Mouse (Mus musculus) erythroblast, adult 5-6 weeks (primary cell): Measurements from ENCODE around the gene Klhl29. TPM values are rescaled to one million over a fixed set of nuclear protein-coding genes. Genes with fewer than 3 reads are reported as not detected.

Experiments used
- ATAC-seq: replicated peaks from 2 replicates; pipeline ENCODE4 v1.8.0; 2016; ENCODE audit warnings: moderate number of reproducible peaks, mild to moderate bottlenecking, moderate TSS enrichment, inconsistent platforms; ENCODE audit not compliant: poor library complexity, low FRiP score, severe bottlenecking
- total RNA-seq, 2 experiments: library from RNA; stranded (forward) in 1 of 2; stranded (reverse) in 1 of 2; fragments of 150-400 nt in 1 of 2; fragments of 200-764, 138-1000 nt in 1 of 2; gene quantifications; 2 replicates each; pipeline versions ENCODE4 v1.2.3 to v1.2.4; 2015 to 2017; ENCODE audit warnings: low replicate concordance in 2 of 2

Klhl29 gene
- total RNA-seq (2015; ENCODE audit: low replicate concordance) (not detected in 2 replicates), total RNA-seq (2017; ENCODE audit: low replicate concordance) (not detected in 2 replicates)

DNA sequence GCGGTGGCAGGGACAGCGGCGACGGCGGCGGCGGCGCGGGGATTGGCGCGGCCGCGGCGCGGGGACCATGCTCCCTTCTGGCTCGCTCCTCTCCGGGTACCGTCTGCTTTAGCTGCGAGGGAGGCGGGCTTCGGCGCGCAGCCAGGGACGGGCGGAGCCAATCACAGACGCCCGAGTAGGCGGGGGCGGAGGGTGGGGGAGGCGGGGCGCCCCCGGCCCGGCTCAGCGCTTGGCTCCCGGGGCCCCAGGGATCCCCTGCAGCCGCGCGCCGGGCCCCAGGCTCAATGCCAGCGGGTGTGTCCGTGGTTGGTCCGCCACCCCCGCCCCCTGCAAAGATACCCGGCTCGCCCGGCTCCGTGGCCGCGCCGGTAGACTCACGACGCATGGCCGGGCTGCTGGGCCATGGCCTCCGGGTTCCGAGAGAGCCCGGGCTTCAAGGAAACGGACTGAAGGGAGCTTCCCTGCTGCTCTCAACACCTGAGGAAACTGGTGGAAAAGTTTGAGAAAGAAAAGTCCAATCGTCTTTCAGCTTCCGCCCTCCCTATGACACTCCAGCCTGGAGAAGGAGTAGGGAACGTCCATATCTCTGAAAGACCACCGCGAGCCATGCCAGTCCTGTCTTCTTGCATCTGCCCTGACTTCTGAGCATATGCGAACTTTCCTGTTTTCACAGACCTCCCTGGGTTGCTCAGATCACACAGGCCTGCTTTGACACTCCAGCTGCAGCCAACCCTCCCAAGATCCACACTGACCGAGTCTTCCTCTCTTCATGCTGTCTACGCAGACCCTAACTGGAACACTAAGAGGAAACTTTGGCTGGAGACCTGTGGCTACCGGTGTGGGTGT lies at the start of gene Klhl29:
Gene Klhl29 (minus strand): TSS at position 67 of the 846 bp plus-strand sequence.
- ATAC-seq: no peak

DNA sequence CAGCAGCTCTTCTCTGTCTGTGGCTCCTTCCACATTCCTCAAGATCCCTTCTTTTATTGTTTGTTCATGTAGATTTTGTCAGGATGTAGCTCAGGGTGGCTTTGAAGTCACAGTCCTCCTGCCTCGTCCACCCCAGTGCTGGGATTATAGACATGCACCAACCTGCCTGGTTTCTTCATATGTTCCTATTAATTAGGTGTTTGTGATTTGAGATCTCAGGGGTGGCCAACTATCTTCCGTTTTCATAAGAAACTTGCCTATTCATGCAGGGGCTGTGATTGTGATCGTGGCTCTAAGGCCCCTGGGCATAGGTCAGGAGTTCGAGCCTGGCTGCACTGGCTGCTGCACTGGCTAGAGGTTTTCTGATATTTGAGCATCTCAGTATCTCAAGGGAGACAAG lies 49.8 kb upstream of the Klhl29 start:
- ATAC-seq: no peak

DNA sequence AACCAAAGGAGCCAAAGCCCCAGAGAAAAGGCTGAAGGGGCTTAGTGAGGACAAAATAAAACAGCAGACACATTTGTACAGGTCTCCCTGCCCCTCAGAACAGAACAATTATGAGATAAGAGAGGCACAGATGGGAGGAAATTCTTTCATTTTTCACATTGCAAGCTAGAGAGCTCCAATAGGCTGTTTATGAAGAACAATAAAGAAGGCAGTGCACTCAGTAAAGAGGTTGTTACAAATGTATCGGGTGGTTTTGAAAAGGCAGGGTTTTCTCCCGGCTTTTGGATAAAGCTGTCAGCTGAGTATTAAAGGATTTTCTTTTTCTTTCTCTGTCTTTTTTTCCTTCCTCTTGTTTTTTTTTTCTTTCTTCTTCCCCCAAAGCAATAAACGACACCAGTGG lies 40.3 kb upstream of the Klhl29 start:
- no peak for ATAC-seq

DNA sequence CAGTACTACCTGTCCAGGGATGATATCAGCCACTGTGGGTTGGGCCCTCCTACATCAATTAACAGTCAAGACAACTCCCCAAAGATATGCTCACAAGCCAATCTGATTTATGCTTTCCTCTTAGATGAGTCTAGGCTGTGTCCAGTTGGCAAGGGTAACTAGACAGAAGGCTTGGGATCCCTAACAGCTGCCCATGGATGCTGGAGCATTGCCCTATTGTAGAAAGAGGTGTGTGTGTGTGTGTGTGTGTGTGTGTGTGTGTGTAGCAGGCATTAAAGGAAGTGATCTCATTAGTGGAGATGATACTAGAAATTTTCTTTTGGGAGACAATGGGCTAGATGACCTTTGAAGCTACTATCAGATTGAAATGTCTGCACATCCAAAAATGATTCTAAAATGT lies 38.5 kb upstream of the Klhl29 start:
- no peak for ATAC-seq

DNA sequence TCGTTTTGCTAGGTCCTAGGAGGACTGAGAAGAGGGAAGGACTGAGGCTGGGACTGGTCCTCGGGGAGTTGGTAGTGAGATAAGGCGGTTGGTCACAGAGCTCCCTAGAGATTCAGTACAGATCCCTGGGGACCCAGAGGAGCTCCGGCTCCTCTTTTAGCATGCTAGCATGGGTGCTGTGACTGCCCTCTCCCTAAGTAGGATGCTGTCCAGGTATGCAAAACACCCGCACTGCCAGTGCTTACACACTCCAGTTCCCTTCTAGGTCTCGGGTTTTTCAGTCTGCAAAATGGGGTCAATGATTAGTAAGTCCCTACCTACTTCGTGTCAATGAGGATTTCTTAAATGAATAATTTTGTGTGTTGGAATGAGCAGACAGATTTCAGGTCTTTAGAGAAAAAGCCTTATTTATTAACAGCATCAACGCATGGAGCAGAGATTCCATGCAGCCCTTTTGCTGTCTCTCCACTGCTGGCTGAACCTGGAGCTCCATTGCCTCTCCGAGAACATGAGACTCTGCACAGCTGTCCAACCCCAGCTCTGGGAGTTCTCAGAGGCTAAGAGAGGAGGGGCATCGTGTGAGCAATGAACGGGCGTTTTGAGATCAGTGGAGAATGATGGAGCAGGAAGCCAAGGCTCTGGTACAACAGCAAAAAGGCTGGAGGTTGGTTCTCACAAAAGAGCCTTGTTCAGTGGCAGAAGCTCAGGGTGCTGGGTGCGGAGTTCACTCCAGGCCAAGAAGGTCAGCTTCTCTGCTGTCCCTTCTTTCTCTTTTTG lies 36.5 kb upstream of the Klhl29 start:
- no peak for ATAC-seq

DNA sequence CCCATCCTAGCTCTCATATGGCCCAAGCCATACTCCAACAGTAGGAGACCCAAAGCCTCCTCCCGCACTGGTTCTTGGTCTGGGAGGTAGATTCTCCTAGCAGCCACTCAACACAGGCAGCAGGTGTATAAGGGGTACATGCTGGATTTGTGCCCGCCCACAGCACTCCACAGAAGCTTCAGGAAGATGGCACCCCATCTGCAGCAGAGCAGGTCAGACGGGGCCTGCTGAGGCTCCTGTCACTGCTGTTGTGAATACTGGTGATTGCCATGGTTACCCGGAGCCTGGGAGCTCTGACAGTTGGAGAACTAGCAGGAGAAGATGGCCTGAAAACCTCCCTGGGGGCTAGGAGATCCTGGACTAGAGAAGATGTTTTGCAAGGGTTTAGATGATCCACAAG lies 35.9 kb upstream of the Klhl29 start:
- no peak for ATAC-seq

DNA sequence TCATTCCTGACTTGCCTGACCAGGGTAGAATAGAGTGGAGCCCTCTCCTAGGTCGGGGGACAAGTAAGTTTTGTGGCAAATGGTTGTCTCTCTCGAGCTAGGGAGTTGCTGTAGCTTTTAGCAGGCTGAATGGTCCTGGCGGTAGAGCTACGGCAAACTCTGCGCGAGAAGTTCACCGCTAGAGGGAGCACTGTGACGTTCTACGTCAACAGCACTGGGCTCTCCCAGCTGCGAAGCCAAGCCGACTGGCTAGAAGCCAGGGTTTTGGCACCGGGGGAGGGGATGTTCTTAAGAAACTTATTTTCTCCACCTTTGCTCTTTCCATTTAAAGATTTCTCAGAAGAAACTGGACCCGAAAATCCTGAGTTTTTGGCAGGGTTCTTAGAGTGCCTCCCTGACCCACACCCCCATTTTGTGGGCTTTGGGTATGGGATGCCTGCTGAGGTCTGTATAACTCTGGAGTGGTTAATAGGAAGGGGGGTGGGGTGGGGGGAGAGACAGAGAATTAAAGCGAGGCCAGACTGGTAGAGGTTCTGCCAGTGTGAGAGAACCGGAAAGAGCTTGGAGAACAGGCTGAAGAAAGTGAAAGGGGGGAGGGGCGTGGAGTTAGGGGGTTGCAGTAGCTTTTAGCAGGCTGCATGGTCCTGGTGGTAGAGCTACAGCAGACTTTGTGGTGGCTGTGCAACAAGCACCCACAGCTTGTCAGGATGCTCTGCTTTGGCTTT lies 35.1 kb upstream of the Klhl29 start:
- ATAC-seq: no peak

DNA sequence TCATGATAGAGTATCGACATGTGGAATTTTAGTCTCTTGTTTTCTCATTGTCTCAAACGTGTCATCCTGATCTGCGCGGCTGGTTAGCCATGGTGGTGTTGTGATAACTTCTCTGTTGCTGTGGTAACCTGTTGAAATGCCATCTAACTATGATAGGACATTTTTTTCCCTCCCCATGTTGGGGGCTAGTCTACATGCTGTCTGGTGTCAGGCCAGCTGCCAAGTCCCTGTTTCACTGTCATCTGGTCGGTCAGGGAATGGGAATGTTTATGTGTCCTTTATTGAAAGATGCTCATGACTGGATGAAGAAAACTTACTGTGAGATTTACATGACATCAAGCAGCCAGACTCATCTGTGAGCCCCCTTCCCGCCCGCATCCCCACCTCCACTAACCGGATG lies 31.7 kb upstream of the Klhl29 start:
- ATAC-seq: no peak

DNA sequence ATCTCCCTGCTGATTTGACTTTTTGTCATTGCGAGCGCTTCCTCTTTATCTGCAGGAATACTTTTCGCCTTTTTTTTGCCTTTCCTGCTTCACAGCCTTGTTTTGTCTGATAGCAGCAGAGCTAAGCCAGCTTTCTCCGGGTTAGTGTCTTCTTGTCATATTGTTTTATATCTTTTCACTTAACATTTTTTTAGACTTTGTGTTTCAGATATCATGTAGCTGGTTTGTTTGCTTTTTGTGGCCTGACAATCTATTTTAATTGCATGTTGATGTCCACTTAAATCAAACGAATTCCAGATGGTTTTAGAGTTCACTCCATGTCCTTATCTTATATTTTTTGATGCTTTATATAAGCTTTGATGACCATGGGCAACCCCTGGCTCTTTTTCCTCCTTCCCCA lies 21.9 kb upstream of the Klhl29 start:
- no peak for ATAC-seq

DNA sequence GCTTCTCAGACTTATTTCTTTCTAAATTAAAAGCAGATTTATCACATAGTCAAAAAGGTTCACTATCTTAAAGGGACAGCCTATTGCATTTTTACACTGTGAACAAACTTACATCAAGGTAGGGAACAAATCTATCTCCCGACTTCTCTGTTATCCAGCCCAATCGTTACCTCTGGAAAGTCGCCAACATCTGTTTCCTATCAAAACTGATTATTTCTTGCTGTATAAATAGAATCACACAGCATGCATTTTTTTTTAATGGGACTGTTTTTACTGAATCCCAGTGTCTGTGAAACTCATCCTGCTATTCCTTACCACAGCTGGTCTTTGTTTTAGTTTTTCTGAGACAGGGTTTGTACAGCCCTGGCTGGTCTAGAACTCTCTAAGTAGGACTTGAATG lies 19.7 kb upstream of the Klhl29 start:
- no peak for ATAC-seq

DNA sequence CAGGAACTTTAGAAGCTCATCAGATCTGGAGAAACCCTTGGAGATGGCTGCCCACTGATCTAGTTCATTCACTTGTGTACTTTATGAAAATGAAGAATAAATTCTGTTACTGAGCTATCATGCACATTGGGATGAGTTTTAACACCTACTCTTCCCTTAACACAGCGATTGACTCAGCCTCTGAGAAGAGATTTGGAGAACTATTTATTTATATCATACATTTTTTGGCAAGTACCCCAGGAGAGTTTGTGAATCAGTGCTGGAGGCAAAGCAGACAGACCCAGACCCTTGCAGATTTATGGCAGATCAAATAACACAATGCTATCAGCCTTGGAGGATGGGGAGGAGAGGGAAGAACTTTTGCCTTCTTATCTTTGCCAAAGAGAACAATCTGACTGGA lies 11.6 kb upstream of the Klhl29 start:
- ATAC-seq: no peak

DNA sequence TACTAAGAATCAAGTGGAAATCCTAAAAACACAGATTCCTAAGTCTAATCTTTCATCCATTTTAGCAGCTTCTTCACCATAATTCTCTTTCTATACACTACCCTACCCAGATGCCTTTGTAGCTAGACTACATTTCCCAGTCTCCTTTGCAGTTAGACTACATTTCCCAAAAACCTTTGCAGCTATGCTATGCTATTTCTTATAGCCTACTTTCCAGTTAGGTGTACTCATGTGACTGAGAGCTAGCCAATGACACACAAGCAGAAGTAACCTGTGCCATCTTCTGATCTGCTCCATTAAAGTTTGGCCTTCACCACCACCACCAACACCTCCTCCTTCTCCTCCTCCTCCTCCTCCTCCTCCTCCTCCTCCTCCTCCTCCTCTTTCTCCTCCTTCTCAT lies 11.2 kb upstream of the Klhl29 start:
- ATAC-seq: no peak

DNA sequence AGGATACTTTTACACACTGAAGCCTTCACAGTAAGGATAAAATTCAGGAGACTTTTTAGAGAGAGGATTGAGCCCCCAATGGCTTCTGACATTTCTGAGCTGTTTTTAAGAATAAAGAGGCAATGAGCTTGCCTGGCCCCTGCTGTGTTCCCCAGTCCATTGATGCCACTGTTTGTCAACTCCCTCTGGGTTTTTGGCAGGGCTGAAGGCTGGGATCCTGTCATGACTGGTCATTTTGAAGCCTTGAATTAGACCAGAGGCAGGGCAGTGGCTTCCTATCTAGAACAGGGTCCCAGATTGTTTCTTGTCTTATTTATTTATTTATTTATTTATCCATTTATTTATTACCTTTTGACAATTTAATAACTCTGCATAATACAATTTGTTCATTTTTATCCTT lies 6.2 kb upstream of the Klhl29 start:
- no peak for ATAC-seq

DNA sequence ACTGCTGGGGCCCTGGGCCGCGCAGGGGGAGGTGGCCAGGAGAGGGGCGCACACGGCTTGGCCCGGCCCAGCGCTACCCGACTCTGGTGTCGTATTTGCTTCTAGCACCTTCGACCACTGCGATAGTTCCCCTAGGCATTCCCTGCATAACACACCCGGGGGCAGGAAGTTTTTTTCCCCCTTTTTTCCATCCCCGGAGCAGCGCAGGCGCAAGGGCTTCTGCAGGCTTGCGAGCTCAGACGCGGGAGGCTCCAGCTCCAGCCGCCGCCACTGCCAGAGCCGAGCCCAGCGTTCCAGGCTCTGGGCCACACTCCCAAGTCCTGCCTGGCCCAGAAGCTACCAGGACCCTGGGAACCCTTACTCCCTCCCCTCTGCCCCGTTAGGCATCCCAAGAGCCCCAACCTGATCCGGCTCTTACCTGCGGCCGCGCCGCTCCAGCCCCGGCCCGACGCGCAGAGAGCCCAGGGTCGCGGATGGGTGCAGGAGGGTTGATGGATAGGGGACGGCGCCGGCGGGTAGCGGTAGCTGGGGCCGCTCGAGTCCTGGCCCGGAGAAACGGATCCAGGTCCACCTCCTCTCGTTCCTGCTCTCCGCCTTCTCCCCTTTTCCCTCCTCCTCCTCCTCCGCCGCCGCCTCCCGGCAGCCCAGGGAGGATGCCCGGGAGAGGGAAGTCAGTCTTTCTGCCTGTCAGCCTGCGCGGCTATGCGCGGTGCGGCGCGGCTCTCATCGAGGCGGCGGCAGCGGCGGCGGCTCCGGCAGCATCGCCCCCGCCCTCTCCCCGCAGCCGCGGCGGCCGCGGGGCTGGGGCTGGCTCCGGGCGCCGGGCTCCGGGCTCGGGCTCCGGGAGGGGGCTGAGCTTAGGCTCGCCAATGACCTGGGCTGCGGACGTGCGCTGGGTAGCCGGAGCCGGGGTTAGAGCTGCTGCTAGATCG lies 532 bp downstream of the Klhl29 start:
- ATAC-seq: no peak

DNA sequence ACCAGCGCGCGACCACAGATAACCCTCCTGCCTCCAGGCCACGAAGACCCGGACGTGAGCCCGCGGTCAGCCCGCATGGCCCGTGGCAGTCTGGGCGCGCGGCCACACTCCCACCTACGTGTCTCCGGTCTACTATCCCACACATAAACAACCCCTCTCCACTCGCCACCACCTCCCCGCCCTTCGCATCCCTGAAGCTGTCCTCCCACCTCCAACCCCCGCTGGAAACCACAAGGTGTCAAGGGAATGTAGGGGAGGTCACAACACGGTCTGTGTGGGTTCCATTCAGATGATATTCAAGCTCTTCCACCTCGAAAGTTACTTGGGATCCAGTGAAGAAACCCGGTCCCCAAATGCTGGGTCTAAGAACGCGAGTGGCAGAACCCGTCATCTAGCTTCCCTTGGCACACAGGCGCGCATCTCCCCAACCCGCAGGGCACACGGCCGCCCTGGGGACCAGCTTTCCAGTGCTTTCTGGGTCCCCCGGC lies 1.2 kb downstream of the Klhl29 start:
- ATAC-seq: no peak

DNA sequence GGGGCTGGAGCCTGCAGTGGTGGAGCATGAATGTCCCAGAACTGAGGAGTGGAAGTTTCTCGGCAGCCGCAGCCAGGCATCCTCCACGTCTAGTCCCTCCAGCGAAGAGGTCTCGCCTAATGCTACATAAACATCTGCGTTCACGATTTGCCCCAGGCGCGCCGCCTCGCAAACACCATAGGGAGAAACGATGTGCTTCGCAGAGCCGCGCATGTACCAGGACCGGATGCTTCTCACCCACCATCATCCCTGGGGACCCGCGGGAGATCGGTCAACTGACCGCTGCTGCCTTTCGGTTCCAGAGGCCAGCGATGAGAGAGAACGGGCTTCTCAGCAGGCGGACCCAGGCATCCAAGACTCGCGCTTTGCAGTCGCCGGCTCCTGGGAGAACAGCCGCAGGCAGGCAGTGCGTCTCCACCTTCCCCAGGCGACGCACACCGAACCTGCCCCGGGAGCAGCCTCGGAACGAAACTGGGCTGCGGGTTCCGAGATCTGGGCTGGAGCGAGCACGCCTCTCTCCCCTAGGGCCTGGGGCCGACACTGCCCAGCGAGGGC lies 1.8 kb downstream of the Klhl29 start:
- no peak for ATAC-seq

DNA sequence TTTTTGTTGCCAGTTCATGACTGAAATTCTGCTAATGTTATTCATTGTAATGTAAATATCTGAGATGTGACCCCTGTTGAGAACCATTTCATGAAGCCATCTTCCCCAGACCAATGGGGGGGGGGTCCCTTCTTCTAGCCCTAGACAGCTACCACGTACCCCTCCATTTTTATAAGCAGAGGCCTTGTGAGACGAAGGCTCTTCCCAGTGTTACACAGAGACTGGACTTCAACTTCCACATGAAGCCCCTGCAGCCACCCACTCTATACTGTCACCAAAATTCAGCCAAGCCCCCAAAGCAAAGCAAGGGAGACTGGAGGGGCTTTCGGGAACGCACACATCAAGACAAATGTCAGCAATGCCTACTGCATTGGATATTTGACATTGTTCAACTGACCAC lies 6.1 kb downstream of the Klhl29 start:
- no peak for ATAC-seq

DNA sequence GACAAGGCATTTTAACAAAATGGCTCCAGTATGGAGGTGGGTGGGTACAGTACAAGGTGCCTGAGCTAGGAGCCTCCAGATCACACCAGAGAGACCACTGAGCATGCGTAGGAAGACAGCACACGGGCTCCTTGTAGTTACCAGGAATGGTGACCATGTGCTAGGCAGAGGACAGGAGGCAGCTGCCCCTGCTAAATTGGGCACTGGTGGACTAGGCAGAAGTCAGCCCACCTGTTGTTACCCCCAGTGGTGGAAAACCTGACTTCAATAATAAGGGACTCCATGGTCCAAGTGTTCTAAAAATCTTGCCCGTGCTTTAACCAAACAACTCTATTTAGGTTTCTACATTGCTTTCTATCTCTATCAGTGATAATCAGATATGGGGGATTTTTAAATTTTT lies 10.6 kb downstream of the Klhl29 start:
- ATAC-seq: no peak
